Mouse (Mus musculus) T-cell, adult 2 months (primary cell): ENCODE results near the gene Tmem248.
"Not testable (repeated sequence)": the region's sequence is repeated elsewhere in the genome, so short reads cannot be mapped to it uniquely, and the experiment has no call there.

Experiments used
- DNase-seq: peaks from one replicate; pipeline ENCODE4 v3.0.0; 2022; ENCODE audit warnings: low spot score

The Tmem248 gene

DNA sequence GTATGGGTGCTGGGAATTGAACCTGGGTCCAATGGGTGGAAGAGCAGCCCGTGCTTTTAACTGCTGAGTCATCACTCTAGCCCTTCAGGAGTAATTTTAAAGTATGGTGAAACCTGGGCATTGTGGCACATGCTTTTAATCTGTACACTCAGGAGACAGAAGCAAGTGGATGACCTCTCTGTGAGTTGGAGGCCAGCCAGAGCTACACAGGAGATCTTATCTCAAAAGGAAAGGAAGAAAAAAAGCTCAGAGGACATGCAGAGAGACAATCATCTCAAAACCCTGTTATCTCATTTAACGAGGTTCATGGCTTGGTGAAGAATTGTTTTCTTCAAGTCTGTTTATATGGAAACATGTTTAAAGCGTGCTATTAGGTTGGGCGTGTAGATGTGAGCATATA lies 12.9 kb upstream of the Tmem248 start:
- no peak for DNase-seq

- DNase-seq: peak; percentile 45
Measured at GRCm38 (mm10) chr5:130204560-130204959, 12.3 kb upstream of the Tmem248 start.

DNA sequence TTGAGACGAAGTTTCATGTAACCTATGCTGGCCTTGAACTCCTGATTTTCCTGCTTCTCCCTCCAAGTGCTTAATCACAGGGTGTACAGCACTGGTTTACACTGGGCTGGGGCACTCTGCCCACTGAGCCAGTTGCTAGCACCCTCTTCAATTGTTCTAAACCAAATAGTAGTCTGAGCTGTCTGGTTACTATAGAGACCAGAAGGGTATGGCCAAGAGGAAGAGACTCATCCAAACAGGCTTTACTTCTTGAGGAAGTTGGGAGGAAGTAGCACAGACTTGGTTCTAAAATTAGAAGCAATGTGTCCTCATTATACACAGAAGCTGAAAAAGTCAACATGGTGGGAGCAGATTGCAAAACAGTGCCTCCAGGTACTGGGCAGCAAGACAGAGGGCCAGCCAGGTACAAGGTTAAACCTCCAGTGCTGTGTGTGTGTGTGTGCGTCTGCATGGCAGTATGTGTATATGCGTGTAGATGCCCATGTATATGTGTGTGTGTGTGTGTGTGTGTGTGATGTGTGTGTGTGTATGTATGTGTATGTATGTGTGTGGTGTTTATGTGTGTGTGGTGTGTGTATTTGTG lies 11.3 kb upstream of the Tmem248 start:
- DNase-seq: no peak

DNA sequence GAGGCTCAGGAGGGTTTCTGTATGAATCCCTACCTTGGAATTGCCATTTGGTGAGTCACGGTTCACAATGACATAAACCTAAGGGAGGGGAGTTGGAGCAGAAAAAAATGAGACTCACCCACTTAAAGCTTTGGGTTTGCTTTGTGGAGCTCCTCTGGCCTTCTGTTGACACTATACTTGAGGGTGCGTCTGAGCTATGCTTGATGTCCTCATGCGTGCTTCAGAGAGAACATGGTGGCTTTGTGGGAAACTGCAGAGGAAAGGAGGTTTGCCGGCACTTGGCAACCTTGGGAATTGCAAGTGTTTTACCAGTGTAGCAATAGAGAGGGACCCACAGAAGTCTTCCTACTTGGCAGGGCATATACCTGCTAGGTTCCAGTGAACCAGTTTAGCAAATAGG lies 9.6 kb upstream of the Tmem248 start:
- DNase-seq: no peak

DNA sequence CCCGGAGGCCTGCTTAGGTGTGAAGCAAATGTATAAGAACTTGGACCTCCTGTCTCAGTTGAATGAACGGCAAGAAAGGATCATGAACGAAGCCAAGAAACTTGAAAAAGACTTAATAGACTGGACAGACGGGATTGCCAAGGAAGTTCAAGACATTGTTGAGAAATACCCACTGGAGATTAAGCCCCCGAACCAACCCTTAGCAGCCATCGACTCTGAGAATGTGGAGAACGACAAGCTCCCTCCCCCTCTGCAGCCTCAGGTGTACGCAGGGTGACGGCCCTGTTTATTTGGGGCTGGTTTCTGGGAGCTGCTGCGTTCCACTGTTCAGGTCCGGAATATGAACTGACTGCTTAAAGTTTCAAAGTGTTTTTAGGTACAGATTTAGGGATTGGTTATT lies 3.9 kb upstream of the Tmem248 start:
- no peak for DNase-seq

DNA sequence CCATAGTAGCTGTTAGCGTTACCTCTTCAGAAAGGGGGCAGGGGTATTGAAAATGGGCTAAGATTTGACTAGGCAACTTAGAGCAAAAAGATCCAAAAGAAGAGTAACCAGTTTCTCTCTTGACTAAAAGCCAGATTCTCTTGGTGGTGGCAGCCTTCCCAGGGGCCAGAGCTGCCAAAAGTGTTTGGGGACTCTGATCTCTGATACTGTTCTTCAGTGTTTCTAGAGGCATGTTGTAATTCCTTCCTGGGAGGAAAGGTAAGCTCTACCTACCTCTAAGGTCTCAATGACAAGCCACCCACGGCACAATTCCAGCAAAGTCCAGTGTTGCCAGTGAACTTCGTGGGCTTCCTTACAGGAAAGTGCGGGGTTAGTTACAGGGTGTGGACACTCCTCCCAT lies 525 bp downstream of the Tmem248 start:
- DNase-seq: no peak

GRCm38 (mm10) chr5:130218336-130218735 lies 1.5 kb downstream of the Tmem248 start:
- DNase-seq: no peak

DNA sequence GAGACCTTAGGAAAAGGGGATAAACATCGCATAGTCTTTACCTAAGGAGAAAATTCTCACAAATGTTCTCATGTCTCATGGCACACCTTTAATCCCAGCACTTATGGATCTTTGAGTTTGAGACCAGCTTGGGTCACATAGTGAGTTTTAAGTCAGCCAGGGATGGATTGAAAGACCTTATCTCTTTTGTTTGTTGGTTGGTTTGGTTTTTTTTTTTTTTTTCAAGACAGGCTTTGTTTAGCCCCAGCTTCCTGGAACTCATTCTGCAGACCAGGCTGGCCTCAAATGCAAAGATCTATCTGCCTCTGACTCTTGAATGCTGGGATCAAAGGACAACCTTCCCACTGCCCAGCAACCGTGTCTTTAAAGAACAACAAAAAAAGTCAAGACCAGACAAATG lies 4.4 kb downstream of the Tmem248 start:
- DNase-seq: no peak

- DNase-seq: no peak
Measured at GRCm38 (mm10) chr5:130221760-130222145, 4.9 kb downstream of the Tmem248 start.

DNA sequence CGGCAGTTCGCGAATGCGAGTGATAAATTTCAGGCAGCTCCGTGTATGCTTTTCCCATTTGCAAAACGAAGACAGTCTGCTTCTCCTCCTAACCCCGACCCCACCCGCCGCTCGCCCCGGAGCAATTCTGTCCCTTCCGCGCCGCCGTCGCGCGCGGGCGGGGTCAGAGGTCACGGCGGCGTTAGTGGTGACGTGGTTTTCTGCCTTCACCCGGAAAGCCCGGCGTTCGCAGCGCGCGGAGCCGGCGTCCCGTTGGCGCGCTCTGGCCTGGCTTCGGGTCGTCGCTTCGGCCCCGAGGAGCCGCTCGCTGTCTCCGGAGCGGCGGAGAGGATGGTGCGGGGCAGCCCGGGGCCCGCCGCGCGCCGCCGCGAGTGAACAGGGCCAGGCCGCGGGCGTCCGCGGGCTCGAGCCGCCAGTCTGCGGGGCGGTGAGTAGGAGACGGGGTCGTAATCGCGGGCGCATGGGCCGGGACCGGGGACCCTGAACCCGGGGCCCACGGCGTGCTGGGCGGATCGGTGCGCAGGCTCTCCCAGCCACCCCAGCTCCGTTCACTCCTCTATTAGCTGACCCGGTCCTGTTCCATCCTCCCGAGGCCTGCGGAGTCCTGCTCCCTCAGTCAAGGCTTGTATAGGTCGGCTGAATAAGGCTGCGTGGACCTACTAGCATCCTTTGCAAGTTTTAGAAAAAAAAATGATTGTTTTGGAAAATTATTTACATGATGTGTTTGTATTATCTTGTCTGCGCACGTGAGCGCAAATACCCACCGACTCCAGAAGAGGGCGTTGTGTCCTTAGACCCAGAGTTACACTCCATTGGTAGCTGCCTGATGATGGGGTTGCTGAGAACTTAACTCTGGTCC lies 5.5 kb downstream of the Tmem248 start:
- peak; percentile 91 for DNase-seq

GRCm38 (mm10) chr5:130226790-130227189 lies 9.9 kb downstream of the Tmem248 start:
- no peak for DNase-seq

DNA sequence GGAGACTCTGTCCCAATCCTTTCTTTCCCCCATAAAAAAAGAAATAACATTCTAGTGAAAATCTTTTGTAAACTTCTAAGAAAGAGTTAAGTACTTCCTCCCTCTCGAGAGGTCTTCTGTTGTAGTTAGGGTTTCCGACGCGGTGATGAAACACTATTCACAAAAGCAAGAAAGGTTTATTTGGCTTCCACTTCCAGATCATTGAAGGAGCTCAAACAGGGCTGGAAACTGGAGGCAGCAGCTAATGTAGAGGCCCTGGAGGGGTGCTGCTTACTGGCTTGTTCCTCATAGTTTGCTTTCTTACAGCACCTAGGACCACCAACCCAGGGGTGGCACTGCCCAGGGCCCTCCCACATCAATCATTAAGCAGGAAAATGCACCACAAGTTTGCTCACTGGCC lies 11.2 kb downstream of the Tmem248 start:
- DNase-seq: no peak

GRCm38 (mm10) chr5:130236302-130236701 lies 19.4 kb downstream of the Tmem248 start:
- no peak for DNase-seq

- DNase-seq: no peak
Measured at GRCm38 (mm10) chr5:130239236-130239635, 22.4 kb downstream of the Tmem248 start.

- DNase-seq: no peak
Measured at GRCm38 (mm10) chr5:130239856-130240255, 23.0 kb downstream of the Tmem248 start.

- DNase-seq: no peak
Measured at GRCm38 (mm10) chr5:130241426-130241825, 24.5 kb downstream of the Tmem248 start.

GRCm38 (mm10) chr5:130247823-130248222 lies 30.9 kb downstream of the Tmem248 start:
- DNase-seq: no peak

- no peak for DNase-seq
Measured at GRCm38 (mm10) chr5:130254164-130255016, 37.5 kb downstream of the Tmem248 start.

- DNase-seq: peak; percentile 98
Measured at GRCm38 (mm10) chr5:130255017-130255720, 38.3 kb downstream of the Tmem248 start, which contains the start of the genes Sbds and Tyw1. Sbds (minus strand) TSS chr5:130255530. Tyw1 (plus strand) TSS chr5:130255619.

- DNase-seq: not testable (repeated sequence)
Measured at GRCm38 (mm10) chr5:130255799-130256525, 39.1 kb downstream of the Tmem248 start.

GRCm38 (mm10) chr5:130256678-130257271 lies 39.9 kb downstream of the Tmem248 start:
- peak; percentile 96 for DNase-seq
